Mouse (Mus musculus): ENCODE data around the gene Trnp1.
A peak's percentile ranks its signal among the peaks of the same experiment; 100 is the strongest.

Gene Trnp1

DNA sequence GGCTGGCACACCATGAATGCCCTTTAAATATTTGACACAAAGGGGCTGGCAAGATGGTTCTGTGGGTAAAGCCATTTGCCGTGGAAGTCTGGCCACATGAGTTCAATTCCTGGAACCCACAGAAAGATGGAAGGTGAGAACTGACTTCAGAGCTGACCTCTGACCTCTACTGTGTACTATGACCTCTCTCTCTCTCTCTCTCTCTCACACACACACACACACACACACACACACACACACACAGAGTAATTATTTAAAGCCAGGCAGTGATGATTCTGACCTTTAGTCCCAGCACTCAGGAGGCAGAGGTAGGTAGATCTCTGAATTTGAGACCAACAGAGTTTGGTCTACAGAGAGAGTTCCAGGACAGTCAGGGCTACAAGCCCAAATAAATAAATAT lies 38.3 kb downstream of the Trnp1 start:
- no peak for DNase-seq (ENCODE audit: low spot score in 2 of 2)

DNA sequence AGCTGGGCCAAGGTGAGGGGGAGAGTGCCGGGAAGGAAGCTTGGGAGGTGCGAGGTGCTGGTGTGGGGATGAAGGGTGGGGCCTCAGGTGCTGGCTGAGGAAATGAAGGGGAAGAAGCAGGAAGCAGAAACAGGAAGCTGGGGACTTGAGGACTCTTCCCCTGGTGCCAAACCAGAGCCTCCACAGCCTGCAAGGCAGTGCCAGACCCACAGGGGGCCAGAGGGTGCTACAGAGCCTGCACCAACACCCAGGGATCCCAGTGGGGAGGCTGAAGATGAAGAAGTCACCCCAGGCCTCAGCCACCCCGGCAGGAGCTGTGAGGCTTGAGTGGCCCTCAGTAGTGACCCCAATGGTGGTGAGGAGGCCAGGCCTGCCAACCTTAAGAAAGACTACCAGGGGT lies 40.3 kb downstream of the Trnp1 start:
- no peak for DNase-seq (ENCODE audit: low spot score in 2 of 2)

DNA sequence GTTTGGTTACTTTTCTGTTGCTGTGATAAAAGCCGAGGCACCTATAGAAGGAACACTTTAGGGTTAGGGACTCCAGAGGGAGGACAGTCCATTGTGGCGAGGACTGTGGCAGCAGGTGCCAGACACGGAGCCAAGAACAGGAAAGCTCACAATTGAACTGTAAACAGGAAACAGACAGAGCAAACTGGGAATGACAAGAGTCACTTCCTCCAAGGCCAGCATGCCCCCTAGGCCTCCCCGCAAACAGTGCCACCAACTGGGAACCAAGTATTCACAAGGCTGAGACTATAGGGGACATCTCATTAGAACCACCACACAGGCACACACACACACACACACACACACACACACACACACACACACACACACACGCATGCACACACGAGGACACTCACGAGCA lies 45.9 kb downstream of the Trnp1 start:
- no peak for DNase-seq (ENCODE audit: low spot score in 2 of 2)

DNA sequence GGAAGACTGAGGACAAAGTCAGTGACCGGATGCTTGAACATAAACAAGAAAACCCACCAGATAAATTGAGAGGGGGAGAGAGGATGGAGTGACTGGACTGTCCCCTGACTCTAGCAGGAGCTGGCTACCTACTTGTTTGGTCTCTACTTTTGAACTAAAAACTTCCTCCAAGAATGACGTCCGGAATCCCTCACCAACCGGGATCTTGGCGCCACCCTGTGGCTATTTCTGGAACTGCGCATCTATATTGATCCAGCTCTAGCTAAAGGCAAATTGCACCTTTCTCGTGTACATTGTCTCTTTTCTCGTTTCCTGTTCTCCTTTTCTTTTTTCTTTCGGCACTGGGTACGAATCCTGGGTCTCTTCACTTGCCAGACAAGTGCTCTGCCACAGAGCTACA lies 46.8 kb downstream of the Trnp1 start:
- peak; percentile 78 to 90 for DNase-seq (ENCODE audit: low spot score in 2 of 2)

DNA sequence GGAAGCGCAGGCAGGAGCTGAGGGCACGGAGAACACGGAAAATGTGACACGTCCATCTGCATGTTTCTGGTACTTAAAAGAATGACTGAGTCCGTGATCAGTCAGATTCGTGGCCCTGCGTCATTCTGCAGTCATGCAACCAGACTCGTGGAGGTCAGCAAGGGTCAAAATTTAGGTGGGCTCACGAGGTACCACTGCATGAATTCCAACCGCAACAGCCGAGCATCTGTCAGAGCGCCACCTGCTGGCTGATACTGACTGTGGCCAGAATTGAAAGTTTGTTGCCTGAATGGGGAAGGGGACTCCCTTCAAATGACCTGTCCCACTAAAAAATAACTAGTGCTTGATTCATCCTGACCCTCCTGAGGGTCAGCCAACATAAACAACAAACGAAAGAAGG lies 48.6 kb downstream of the Trnp1 start:
- DNase-seq (ENCODE audit: low spot score in 2 of 2) = peak in 1 of 2 experiments; percentile 69

DNA sequence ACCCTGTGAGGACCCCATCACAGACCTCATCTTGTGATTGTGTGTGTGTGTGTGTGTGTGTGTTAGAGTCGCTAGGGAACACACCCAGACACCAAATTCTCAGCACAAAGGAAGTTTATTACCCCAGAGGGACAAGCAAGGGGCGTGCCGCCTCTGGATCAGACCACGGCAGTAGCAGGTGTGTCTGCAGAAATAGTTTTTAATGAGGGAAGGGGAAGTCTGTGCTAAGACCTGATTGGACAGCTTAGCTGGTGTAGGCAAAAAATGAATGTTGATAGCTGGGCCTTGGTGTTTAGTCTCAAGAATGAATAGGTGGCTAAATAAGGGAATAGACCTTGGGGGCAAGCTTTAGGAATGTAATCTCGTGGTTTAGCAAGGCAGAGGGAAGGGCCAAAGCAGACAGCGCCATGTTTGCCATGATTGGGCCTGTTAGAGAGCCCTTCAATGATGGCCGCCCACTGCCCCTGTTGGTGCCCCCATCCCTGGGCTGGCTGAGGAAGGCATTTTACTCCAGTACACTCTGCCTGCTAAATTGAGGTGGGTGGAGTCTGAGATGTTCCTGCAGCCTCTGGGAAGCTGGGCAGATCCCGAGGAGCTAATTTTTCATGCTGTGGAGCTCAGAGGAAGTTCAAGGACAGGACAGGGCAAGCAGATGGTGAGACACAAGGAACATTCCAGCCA lies 49.5 kb downstream of the Trnp1 start:
- no peak for DNase-seq (ENCODE audit: low spot score in 2 of 2)

DNA sequence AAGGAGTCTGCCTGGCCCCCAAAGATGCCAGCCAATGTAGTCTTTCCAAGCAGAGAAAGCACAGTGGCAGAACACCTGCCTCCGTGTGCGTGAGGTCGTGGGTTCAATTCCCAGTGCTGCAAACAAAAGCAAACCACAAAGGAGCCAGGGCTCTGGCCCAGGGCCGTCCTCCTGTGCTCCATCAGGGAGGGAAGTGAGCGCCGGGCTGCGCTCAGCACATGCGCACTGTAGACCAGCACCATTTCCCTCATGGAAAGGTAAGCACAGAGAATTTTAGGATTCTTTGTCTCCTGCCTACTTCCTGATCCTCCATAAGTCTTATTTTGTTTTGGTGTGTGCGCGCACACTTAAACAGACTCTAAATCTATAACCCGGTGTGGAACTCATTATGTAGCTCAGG lies 50.4 kb downstream of the Trnp1 start:
- no peak for DNase-seq (ENCODE audit: low spot score in 2 of 2)

DNA sequence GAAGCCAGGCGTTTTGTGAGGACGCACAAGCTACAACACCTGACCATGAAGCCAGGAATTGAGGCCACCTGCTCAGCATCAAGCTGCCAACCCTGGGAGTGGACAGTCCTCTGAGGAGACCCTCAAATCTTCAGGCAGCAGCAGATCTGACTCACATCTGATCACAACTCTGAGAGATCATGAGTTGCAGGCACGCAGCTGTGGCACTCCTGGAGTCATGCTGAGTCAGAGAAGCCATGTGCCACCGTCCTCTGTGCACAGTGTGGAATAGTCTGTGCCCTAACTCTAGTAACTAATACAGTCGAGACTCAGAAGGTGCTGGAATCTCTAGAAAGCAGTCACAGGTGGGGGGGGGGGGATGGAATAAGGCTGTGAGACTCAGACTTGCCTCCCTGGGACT lies 51.0 kb downstream of the Trnp1 start:
- DNase-seq (ENCODE audit: low spot score in 2 of 2) = no peak

DNA sequence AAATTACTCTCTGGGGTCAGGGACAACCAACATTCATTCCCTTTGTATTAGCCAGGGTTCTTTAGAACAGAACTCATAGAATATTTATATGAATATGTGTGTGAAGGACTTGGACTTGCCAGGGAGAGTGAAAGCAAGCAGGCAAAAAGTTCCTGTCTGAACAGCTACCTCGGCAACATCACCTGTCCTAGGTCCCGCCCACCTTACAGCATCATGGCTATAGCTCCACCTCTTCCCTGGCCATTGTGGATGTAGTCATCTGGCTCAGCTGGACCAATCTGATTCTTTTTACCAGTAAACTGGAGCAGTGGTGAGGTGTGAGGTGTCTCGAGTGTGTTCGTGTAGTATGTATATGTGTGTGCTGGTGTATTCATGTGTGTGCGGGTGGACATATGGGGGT lies 52.6 kb downstream of the Trnp1 start:
- DNase-seq (ENCODE audit: low spot score in 2 of 2) = no peak

DNA sequence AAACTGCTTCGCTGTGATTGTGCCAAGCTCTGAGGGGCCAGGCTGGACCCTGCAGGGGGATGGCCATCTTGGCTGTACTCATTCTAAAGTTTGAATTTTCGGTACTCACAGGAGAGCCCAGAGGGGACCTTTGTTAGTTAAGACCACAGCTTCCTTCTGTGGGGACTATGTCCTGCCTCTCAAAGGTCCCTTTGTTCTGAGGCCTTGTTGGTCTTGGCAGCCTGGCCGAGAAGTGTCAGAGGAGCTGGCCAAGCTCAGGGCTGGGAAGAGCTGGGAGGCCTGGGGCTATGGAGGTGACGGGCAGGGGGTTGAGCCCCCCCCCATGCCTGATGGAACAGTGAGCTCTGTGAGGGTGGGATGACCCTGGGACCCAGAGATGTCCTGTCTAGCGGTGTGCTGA lies 55.3 kb downstream of the Trnp1 start:
- peak; percentile 67 to 70 for DNase-seq (ENCODE audit: low spot score in 2 of 2)

DNA sequence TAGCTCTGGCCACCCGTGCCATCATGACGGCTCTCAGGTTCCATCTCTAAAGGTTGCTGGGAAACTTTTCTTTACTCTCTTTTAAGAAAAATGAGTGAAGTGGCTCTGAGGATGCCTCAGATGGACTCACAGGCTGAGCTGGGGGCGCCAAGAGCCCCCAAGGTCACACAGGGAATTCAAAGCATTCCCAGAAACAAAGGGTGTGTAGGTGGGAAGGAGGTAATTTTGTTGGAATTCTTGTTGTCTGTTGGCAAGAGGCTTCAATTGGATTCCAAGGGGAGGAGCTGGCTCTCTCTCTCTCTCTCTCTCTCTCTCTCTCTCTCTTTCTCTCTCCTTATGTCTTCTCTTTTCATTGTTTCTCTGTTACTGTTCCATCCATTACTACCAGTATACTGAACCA lies 56.2 kb downstream of the Trnp1 start:
- no peak for DNase-seq (ENCODE audit: low spot score in 2 of 2)
